Mouse (Mus musculus) regulatory T cell (primary cell): ENCODE measurements at regions not wholly inside any gene's neighbourhood (a gene's known extent, or its start where the extent isn't known, plus 50 kb on each side); places are given as distances from the start of the nearest gene placed in this dataset.

ENCODE experiments used
- in situ Hi-C: fragments of 300-600 bp; cut with MboI, MseI; formaldehyde crosslinking; loops from one replicate; pipeline ENCODE4 v1.15.1; 2025; ENCODE audit warnings: high pct_unique_total_duplicates

GRCm38 (mm10) chr3:119976363-119976762, 192.1 kb upstream of the Ptbp2 start:
- in situ Hi-C loops: no loop called here

- in situ Hi-C loops: loop anchor here (10.0 kb wide), 1 partner anchor 524 kb away; no protein-coding TSS in a partner anchor
Measured at GRCm38 (mm10) chr3:119958799-119959467, 174.7 kb upstream of the Ptbp2 start.

GRCm38 (mm10) chr3:119957529-119957928, 173.3 kb upstream of the Ptbp2 start:
- in situ Hi-C loops: loop anchor here (10.0 kb wide), 1 partner anchor 523 kb away; no protein-coding TSS in a partner anchor

GRCm38 (mm10) chr3:119955745-119956615, 171.7 kb upstream of the Ptbp2 start:
- in situ Hi-C loops: loop anchor here (10.0 kb wide), 1 partner anchor 521 kb away; no protein-coding TSS in a partner anchor

- in situ Hi-C loops: loop anchor here (10.0 kb wide), 1 partner anchor 516 kb away; no protein-coding TSS in a partner anchor
Measured at GRCm38 (mm10) chr3:119950721-119951120, 166.5 kb upstream of the Ptbp2 start.

- in situ Hi-C loops: loop anchor here (10.0 kb wide), 1 partner anchor 515 kb away; no protein-coding TSS in a partner anchor
Measured at GRCm38 (mm10) chr3:119950070-119950469, 165.8 kb upstream of the Ptbp2 start.

- in situ Hi-C loops: loop anchor here (10.0 kb wide), 1 partner anchor 515 kb away; no protein-coding TSS in a partner anchor
Measured at GRCm38 (mm10) chr3:119949620-119950019, 165.4 kb upstream of the Ptbp2 start.

- in situ Hi-C loops: no loop called here
Measured at GRCm38 (mm10) chr3:119949041-119949470, 164.8 kb upstream of the Ptbp2 start.

GRCm38 (mm10) chr3:119947126-119947525, 162.9 kb upstream of the Ptbp2 start:
- in situ Hi-C loops: no loop called here

GRCm38 (mm10) chr3:119944115-119944514, 159.8 kb upstream of the Ptbp2 start:
- in situ Hi-C loops: no loop called here

- in situ Hi-C loops: no loop called here
Measured at GRCm38 (mm10) chr3:119939091-119939490, 154.8 kb upstream of the Ptbp2 start.

- in situ Hi-C loops: no loop called here
Measured at GRCm38 (mm10) chr3:119938425-119938824, 154.2 kb upstream of the Ptbp2 start.

GRCm38 (mm10) chr3:119936526-119936925, 152.3 kb upstream of the Ptbp2 start:
- in situ Hi-C loops: no loop called here

- in situ Hi-C loops: no loop called here
Measured at GRCm38 (mm10) chr3:119933049-119933511, 148.8 kb upstream of the Ptbp2 start.

- in situ Hi-C loops: no loop called here
Measured at GRCm38 (mm10) chr3:119928281-119928680, 144.0 kb upstream of the Ptbp2 start.

- in situ Hi-C loops: no loop called here
Measured at GRCm38 (mm10) chr3:119919501-119920141, 135.4 kb upstream of the Ptbp2 start.

GRCm38 (mm10) chr3:119915984-119916865, 132.0 kb upstream of the Ptbp2 start:
- in situ Hi-C loops: no loop called here

GRCm38 (mm10) chr3:119911532-119911931, 127.3 kb upstream of the Ptbp2 start:
- in situ Hi-C loops: no loop called here

- in situ Hi-C loops: no loop called here
Measured at GRCm38 (mm10) chr3:119904244-119904643, 120.0 kb upstream of the Ptbp2 start.

- in situ Hi-C loops: no loop called here
Measured at GRCm38 (mm10) chr3:119895141-119895540, 110.9 kb upstream of the Ptbp2 start.

- in situ Hi-C loops: no loop called here
Measured at GRCm38 (mm10) chr3:119894035-119894434, 109.8 kb upstream of the Ptbp2 start.
